Mouse (Mus musculus) neural tube, embryonic 12.5 days (tissue): ENCODE results near the gene Psen1. TPM values are rescaled to one million over a fixed set of nuclear protein-coding genes. Genes with fewer than 3 reads are reported as not detected.

ENCODE experiments used
- ATAC-seq: fragments of 200-750 bp; cut with Nextera tagmentation; 2 replicates; pipeline ENCODE4 v1.8.0; 2017; ENCODE audit warnings: low read depth, mild to moderate bottlenecking, moderate TSS enrichment, moderate library complexity; ENCODE audit not compliant: low FRiP score
- H3K27ac ChIP-seq: fragments of 300-500 bp; sonication (generic); 2 replicates; pipeline ENCODE4 v1.5.1; 2016
- H3K27me3 ChIP-seq: fragments of 300-500 bp; sonication (generic); replicated peaks from 2 replicates; pipeline ENCODE4 v1.6.1; 2016; ENCODE audit warnings: mild to moderate bottlenecking
- H3K36me3 ChIP-seq: fragments of 300-500 bp; sonication (generic); 2 replicates; pipeline ENCODE4 v1.6.1; 2016; ENCODE audit warnings: mild to moderate bottlenecking
- H3K4me1 ChIP-seq: fragments of 300-500 bp; sonication (generic); 2 replicates; pipeline ENCODE4 v1.6.1; 2016
- H3K4me2 ChIP-seq: fragments of 300-500 bp; sonication (generic); replicated peaks from 2 replicates; pipeline ENCODE4 v1.6.1; 2016; ENCODE audit warnings: mild to moderate bottlenecking
- H3K4me3 ChIP-seq: fragments of 300-500 bp; sonication (generic); 2 replicates; pipeline ENCODE4 v1.5.1; 2016
- H3K9ac ChIP-seq: fragments of 300-500 bp; sonication (generic); 2 replicates; pipeline ENCODE4 v1.6.1; 2016; ENCODE audit warnings: mild to moderate bottlenecking
- H3K9me3 ChIP-seq: fragments of 300-500 bp; sonication (generic); 2 replicates; pipeline ENCODE4 v1.6.1; 2016; ENCODE audit warnings: mild to moderate bottlenecking
- WGBS: fragments of 180-500 bp; shearing (Covaris S2); methylation state at CpG from one replicate; pipeline ENCODE4 v1.1.7; 2016; 5-methylcytosine and 5-hydroxymethylcytosine counted together
- polyA plus RNA-seq: library from polyadenylated mRNA; unstranded; fragments of >200 nt; fragmentation: Nextera tagmentation; extraction: Ambion mirVana; gene quantifications from 2 replicates; pipeline ENCODE4 v1.2.1, GENCODE M21; 2016

Gene Psen1
- polyA plus RNA-seq, 1 experiment from 2014 or later = 77.0 TPM

DNA sequence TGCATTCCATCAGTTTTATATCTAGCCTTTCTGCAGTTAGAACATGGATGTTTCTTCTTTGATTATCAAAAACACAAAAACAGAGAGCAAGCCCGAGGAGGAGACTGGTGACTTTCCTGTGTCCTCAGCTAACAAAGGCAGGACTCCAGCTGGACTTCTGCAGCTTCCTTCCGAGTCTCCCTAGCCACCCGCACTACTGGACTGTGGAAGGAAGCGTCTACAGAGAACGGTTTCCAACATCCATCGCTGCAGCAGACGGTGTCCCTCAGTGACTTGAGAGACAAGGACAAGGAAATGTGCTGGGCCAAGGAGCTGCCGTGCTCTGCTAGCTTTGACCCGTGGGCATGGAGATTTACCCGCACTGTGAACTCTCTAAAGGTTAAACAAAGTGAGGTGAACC, 46.1 kb downstream of the Psen1 start:
- H3K9me3 ChIP-seq = no peaks in the 10 kb centered on the region
- H3K9ac ChIP-seq = no peak overlapping the region
- H3K4me2 ChIP-seq = no peak overlapping the region
- H3K4me3 ChIP-seq = no peak overlapping the region
- H3K27ac ChIP-seq = no peak overlapping the region
- no peak for ATAC-seq
- no peaks in the 10 kb centered on the region for H3K27me3 ChIP-seq
- H3K4me1 ChIP-seq = no peaks in the 10 kb centered on the region
- WGBS = 95% methylated on average over 10 of the region's 10 CpGs
- H3K36me3 ChIP-seq = peaks cover 73% of the 10 kb centered on the region

DNA sequence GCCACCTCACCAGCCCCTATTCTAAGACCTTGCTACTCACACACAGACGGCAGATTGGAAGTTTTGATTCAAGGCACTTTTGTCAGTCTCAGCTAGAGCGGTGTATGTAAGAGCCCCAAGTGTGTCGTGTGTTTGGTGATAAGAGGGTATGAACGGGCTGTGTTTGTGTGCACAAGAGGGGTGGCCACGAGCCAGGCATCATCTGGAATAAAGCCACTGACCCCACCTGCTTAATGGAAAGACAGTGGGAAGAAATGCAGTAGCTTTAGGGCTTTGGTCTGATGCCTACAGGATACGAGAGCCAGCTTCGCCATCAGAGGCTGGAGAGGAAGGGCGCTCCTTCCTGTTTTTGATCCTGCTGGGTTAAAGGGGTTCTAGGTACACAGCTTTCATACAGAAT, 48.3 kb downstream of the Psen1 start:
- Histone ChIP-seq H3K4me3 (no peak overlapping the region), H3K27me3 (no peaks in the 10 kb centered on the region), H3K4me2 (no peak overlapping the region), H3K9ac (no peak overlapping the region), H3K36me3 (peaks cover 52% of the 10 kb centered on the region), H3K9me3 (no peaks in the 10 kb centered on the region), H3K27ac (no peak overlapping the region), H3K4me1 (no peaks in the 10 kb centered on the region)
- ATAC-seq = no peak
- 92% methylated on average over 8 of the region's 8 CpGs for WGBS

DNA sequence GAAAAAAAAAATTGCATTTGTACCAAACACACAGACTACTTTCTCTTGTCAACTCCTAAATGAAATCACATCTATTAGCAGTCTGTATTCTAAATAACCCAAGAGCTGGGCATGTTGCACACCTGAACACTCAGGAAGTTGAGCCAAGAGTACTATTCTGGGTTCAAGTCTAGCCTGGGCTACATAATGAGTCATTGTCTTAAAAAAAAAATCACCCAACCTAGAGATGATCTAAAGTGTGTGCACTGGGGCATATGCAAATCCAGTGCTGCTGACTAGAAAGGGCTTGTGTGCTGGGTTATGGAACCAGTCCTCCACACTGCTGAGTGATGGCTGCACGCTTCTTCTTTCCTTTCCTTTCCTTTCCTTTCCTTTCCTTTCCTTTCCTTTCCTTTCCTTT, 50.7 kb downstream of the Psen1 start:
- WGBS = 88% methylated on average over 1 of the region's 1 CpGs
- no peak for ATAC-seq
- Histone ChIP-seq H3K27me3 (no peaks in the 10 kb centered on the region), H3K36me3 (peaks cover 30% of the 10 kb centered on the region), H3K4me2 (no peak overlapping the region), H3K9ac (no peak overlapping the region), H3K4me3 (no peak overlapping the region), H3K9me3 (no peaks in the 10 kb centered on the region), H3K27ac (no peak overlapping the region), H3K4me1 (no peaks in the 10 kb centered on the region)

DNA sequence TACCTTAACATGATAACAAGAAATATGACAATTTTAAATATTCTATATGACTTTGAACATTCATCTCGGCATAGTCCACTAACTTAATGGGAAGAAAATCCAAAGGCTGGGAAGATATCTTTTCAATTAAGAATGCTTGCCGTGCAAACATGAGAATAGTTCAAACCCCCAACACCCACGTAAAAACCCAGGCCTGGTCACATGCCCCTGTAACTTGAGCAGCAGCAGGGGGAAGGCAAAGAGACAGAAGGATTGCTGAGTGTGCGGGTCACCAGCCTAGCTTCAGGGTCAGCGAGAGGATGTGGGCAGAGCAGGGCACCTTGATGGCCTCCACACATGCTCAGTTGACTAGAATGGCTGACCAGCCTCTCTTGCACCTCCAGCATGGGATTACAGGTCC, 53.8 kb downstream of the Psen1 start:
- H3K9ac ChIP-seq = no peak overlapping the region
- WGBS = 76% methylated on average over 5 of the region's 5 CpGs
- H3K36me3 ChIP-seq = peaks cover 3% of the 10 kb centered on the region; the same call in 1 of the 2 replicates
- H3K4me1 ChIP-seq = peaks cover 5% of the 10 kb centered on the region
- no peaks in the 10 kb centered on the region for H3K9me3 ChIP-seq
- no peak overlapping the region for H3K4me2 ChIP-seq
- H3K27ac ChIP-seq = no peak overlapping the region
- H3K4me3 ChIP-seq = no peak overlapping the region
- H3K27me3 ChIP-seq = no peaks in the 10 kb centered on the region
- ATAC-seq = no peak

DNA sequence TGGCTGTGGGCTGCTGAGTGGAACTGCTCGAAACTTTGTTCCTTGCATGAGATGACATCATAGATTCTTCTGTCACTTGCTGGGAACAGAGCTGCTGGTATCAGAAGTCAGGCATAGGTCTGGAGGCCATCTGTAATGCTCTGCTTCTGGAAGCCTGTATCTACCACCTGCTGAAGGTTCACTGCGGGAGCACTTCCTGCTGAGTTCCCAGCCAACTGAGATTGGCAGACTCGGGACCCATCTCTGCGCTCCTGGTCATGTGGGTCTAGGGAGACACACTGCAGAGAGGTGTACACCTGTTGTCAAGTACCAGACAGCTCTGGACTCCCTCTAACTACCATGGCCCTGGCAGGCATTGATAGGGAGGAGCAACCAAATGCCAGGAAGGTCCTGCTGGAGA, 54.9 kb downstream of the Psen1 start:
- 84% methylated on average over 4 of the region's 4 CpGs for WGBS
- ATAC-seq = no peak
- Histone ChIP-seq H3K9ac (no peak overlapping the region), H3K27ac (no peak overlapping the region), H3K4me1 (peaks cover 5% of the 10 kb centered on the region), H3K27me3 (no peaks in the 10 kb centered on the region), H3K9me3 (no peaks in the 10 kb centered on the region), H3K4me3 (no peak overlapping the region), H3K4me2 (no peak overlapping the region), H3K36me3 (no peaks in the 10 kb centered on the region)

DNA sequence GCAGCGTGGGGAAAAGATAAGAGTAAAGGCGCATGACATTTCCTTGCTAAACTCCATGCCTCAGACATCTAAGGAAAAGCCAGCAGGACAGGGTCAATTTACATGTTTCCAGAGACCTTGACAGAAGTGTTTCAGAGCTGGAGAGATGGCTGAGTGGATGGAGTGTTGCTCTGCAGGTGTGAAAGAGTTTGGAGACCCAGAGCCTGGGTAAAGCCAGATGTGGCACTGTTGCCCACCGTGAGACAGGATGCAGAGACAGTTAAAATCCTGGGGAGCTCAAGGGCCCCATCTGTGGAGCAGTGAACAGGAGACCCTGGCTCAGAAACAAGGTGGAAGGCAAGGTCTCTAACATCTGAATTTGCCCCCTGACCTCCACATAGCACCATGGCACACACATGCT, 55.8 kb downstream of the Psen1 start:
- no peak for ATAC-seq
- Histone ChIP-seq H3K27me3 (no peaks in the 10 kb centered on the region), H3K9ac (no peak overlapping the region), H3K36me3 (no peaks in the 10 kb centered on the region), H3K4me3 (no peak overlapping the region), H3K27ac (no peak overlapping the region), H3K4me1 (peaks cover 5% of the 10 kb centered on the region), H3K4me2 (no peak overlapping the region), H3K9me3 (no peaks in the 10 kb centered on the region)
- 85% methylated on average over 3 of the region's 3 CpGs for WGBS

DNA sequence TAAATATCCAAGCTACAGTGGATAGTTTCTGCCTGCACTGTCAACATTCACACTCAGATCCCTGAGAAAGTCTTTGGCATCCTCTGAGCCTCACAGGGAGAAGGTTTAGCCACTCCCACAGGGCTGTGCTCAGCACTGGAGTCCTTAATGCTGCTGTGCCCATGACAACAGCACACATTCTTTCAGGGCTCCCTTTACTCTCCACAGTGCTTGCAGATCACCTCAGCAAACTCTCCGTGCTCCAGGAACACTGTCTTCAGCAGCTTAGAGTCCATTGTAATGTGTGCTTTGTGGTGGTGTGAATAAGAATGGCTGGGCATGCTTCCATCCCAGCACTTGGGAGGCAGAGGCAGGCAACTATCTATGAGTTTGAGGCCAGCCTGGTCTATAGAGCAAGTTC, 61.2 kb downstream of the Psen1 start:
- 52% methylated on average over 1 of the region's 1 CpGs for WGBS
- no peak for ATAC-seq
- no peaks in the 10 kb centered on the region for H3K27me3 ChIP-seq
- no peak overlapping the region for H3K4me2 ChIP-seq
- no peak overlapping the region for H3K9ac ChIP-seq
- no peak overlapping the region for H3K4me3 ChIP-seq
- H3K27ac ChIP-seq = no peak overlapping the region
- no peaks in the 10 kb centered on the region for H3K36me3 ChIP-seq
- H3K9me3 ChIP-seq = no peaks in the 10 kb centered on the region
- H3K4me1 ChIP-seq = peaks cover 1% of the 10 kb centered on the region

DNA sequence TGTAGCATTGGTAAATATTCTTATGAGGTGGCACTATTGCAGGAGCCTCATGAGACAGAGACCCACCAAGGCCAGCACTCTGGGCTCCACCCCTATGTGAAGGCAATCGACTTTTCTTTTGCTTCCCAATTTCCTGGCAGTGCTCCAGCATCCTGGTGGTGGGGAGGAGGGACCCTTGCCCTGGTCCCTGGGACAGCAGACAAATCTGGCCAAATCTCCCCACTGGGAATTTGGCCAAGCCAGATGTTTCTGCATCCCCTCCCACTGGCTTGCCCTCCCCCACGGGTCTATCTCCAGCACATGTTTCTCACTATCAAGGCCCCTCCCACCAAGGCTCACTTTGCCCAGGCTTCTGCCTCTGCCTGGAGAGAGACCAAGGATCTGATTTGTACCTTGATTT, 64.5 kb downstream of the Psen1 start:
- H3K27me3 ChIP-seq = no peaks in the 10 kb centered on the region
- H3K9me3 ChIP-seq = no peaks in the 10 kb centered on the region
- H3K4me2 ChIP-seq = no peak overlapping the region
- ATAC-seq = no peak
- no peaks in the 10 kb centered on the region for H3K36me3 ChIP-seq
- H3K9ac ChIP-seq = no peak overlapping the region
- H3K4me3 ChIP-seq = no peak overlapping the region
- no peaks in the 10 kb centered on the region for H3K4me1 ChIP-seq
- 47% methylated on average over 2 of the region's 2 CpGs for WGBS
- H3K27ac ChIP-seq = no peak overlapping the region

DNA sequence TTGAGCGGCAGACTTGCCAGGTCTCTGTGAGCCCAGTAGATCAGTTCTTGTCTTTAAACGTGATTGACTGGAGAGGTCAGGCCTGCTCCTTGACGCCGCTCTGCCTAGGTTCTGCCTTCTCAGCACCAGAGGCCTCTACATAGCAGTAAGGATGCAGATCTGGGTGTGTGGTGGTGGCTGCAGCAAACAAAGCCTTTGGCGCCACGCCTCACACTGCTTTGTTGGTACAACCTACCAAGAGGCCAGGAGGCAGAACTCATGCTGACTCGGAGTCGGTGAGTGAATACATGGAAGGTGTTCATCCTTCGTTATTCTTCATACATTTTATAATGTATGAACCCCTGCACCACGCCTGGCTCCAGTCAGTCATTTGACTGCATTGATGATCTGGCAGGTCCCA, 70.8 kb downstream of the Psen1 start:
- Histone ChIP-seq H3K27ac (no peak overlapping the region), H3K9ac (no peak overlapping the region), H3K27me3 (no peaks in the 10 kb centered on the region), H3K36me3 (no peaks in the 10 kb centered on the region), H3K4me1 (peaks cover 7% of the 10 kb centered on the region), H3K4me3 (no peak overlapping the region), H3K4me2 (no peak overlapping the region), H3K9me3 (no peaks in the 10 kb centered on the region)
- 77% methylated on average over 10 of the region's 10 CpGs for WGBS
- no peak for ATAC-seq

DNA sequence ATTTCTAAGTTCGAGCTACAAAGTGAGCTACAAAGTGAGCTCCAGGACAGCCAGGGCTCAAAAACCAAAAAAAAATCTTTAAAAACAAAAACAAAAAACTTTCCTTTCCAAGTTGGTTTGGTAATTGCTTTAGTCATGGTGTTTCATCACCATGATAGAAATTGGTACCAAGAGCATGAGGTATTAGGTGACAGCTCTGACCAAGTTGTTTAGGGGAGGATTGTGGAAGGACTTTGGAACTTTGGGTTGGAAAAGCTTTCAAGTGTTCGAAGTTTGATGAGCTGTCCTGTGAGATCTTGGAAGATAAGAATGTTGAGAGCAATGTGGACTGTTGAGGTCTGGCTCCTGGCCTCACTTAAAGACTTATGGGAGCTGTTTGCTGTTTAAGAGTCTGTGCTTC, 72.2 kb downstream of the Psen1 start:
- Histone ChIP-seq H3K9ac (no peak overlapping the region), H3K4me2 (no peak overlapping the region), H3K27me3 (peaks cover 5% of the 10 kb centered on the region), H3K4me1 (peaks cover 13% of the 10 kb centered on the region), H3K4me3 (no peak overlapping the region), H3K9me3 (no peaks in the 10 kb centered on the region), H3K36me3 (no peaks in the 10 kb centered on the region), H3K27ac (no peak overlapping the region)
- 92% methylated on average over 2 of the region's 2 CpGs for WGBS
- ATAC-seq = no peak

DNA sequence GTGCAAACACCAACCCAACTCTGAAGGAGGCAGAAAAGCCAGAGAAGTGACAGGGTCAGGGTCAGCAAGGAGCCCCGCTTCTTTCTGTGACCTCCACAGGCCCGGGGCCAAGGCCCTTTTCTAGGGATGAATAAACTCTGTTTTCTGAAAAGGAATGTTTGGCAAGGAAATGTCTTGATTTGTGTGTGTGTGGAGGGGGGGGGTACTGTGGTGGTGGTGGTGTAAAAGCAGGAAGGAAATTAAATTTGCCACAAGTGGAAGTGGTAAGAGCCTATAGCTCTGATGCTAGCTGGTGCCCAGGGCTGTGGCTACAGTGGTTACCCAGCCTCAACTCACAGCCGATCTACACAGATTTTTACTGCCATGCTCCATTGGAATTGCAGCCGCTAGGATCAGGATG, 74.8 kb downstream of the Psen1 start:
- no peaks in the 10 kb centered on the region for H3K36me3 ChIP-seq
- H3K9ac ChIP-seq = no peak overlapping the region
- H3K27ac ChIP-seq = no peak overlapping the region
- no peaks in the 10 kb centered on the region for H3K9me3 ChIP-seq
- H3K27me3 ChIP-seq = peaks cover 5% of the 10 kb centered on the region
- no peak overlapping the region for H3K4me3 ChIP-seq
- ATAC-seq = 0 out of 2 replicates have a peak, but pooled peaks have one; percentile 45
- H3K4me1 ChIP-seq = peaks cover 13% of the 10 kb centered on the region
- H3K4me2 ChIP-seq = no peak overlapping the region
- 25% methylated on average over 4 of the region's 4 CpGs for WGBS

DNA sequence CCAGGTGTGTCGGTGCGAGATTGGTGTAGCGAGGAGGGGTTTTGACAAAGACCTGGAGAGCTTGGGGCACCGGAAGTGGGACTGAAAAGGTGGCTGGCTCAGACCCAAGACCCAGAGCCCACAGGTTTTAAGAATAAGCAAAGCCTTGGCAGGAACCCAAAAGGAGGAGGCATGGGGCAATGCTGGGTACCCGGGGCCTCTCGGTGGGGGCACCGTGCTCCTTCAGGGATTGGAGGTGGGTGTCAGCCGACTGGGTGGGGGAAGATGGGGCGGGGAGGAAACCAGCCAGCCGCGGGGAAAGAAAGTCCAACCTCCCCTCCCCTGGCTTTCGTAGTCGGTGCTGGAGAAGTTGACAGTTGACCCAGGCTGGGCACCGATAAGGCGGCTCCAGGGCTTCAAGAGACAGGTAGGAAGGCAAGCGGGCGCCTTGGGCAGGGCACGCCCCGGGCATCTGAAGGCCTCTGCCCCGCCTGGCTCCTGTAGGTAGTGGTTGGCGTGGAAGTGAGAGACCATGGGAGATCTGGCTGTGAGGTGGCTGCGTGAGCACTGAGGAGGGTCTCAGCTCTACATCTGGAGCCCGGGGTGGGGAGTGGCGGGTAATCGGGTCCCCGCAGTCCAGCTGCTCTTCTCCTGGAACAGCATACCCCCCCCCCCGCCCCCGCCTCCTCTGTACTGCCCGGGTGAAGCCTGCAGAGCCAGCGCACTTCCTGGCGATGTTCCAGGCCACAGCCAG, 75.5 kb downstream of the Psen1 start, which contains the start of gene Papln:
Gene Papln, plus strand, starts transcription at position 324 of the 733 bp plus-strand sequence.
- Histone ChIP-seq H3K4me3 (peak within 1 kb of the TSS; percentile 28), H3K27me3 (peaks cover 5% of the 10 kb centered on the region), H3K36me3 (no peaks in the 10 kb centered on the region), H3K9ac (peak within 1 kb of the TSS; percentile 29), H3K9me3 (no peaks in the 10 kb centered on the region), H3K4me2 (peak within 1 kb of the TSS; percentile 60), H3K4me1 (peaks cover 13% of the 10 kb centered on the region), H3K27ac (no peak within 1 kb of the TSS)
- peak; percentile 34; the same call in 1 of the 2 replicates for ATAC-seq
- 23% methylated on average over 31 of the region's 31 CpGs for WGBS

DNA sequence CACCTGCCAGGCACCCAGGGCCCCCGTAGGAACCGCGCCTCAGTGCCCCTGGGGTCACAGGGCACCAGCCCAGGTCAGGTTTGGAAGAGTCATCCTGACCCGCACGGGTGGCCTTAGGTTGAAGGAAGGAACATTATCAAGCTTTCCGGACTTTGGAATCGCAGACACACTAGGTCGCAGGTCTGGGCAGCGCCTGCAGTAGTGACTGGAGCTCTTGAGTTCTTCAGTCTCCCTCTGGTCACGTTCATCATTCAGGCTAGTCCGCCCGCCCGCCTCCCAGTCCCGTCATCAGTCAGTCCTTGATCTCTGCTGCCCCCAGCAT, 76.1 kb downstream of the Psen1 start:
- Histone ChIP-seq H3K36me3 (no peaks in the 10 kb centered on the region), H3K9ac (peak overlapping the region; percentile 29; the same call in 1 of the 2 replicates), H3K27me3 (peaks cover 5% of the 10 kb centered on the region), H3K4me1 (peaks cover 13% of the 10 kb centered on the region), H3K4me3 (peak overlapping the region; percentile 28; the same call in 1 of the 2 replicates), H3K4me2 (peak overlapping the region; percentile 60), H3K27ac (no peak overlapping the region), H3K9me3 (no peaks in the 10 kb centered on the region)
- no peak for ATAC-seq
- WGBS = 11% methylated on average over 14 of the region's 14 CpGs
